Mouse (Mus musculus): ENCODE measurements around the gene Gm21936.
"Not testable (repeated sequence)": the region's sequence is repeated elsewhere in the genome, so short reads cannot be mapped to it uniquely, and the experiment has no call there.

GRCm38 (mm10) chr12:87797971-87798370, 2.7 kb downstream of the Gm21936 start:
- not testable (repeated sequence) for TF ChIP-seq CTCF (IDR thresholded peaks at IDR 0.05; ENCODE audit: insufficient read depth, low read length); POLR2A (IDR thresholded peaks at IDR 0.05; ENCODE audit: borderline replicate concordance, extremely low read depth, low read depth, low read length)
